Mouse (Mus musculus): Measurements from ENCODE around the gene Snhg11.
"Not testable (repeated sequence)": the region's sequence is repeated elsewhere in the genome, so short reads cannot be mapped to it uniquely, and the experiment has no call there.

Snhg11 gene

DNA sequence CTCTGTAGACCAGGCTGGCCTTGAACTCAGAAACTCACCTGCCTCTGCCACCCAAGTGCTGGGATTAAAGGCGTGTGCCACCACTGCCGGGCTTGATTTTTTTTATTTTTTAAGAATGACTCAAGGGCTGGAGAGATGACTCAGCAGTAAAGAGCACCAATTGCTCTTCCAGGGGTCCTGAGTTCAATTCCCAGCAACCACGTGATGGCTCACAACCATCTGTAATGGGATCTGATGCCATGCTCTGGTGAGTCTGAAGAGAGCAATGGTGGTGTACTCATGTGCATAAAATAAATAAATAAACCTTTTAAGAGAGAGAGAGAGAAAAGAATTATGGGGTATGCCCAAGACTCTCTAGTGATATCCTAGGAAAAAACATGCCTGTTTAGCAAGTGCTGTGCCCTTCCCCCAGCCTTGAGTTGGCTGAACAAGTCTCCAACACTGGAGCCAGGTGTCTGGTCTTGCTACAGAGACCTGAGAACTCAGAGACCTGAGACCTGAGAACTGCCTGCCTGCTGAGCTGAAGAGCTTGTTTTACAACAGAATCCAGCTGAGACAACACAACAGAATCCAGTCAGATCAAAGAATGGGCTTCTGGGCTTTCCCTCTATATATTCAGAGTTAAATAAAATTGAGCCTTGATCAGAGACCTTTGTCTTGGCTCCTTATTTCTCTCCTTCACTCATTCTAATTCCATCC, 5.8 kb upstream of the Snhg11 start:
- no peak for DNase-seq (ENCODE audit: low spot score)

DNA sequence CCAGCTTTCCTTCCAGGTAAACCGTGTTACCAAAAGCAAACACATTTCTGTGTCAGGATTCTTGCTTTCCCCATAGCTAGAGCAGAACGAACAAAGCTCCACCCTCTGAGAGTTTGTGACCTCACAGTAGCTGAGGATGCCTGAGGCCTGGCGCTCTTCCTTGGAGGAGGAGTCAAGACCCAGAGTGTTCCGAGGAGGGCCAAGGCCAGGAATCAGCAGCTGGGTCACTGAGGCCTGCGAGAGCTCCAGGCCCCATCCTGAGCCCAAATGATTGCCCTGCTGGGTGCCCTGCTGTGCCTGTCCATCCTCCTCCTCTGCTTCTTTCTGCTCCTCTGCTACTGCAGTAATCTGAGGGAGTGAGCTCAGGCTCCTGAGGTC, 5.3 kb upstream of the Snhg11 start:
- no peak for DNase-seq (ENCODE audit: low spot score)

DNA sequence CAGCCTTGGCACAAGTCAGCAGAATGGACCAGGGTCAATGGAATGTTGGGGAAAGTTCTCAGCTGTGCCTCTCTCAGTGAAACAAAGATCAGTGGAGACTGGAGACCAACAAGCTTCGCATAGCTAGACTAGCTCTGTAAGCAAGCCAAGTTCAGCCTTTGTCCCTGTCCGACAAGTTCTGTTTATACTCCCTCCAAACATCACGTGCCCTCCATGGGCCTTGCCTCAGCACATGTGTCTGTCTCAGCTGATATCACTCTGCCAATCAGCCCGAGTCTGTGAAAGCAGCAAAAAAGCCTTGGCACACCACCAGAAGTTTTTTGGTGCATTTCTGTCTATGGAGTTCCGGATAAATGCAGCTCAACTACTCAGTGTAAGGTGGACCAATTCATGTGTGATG, 2.4 kb upstream of the Snhg11 start:
- DNase-seq (ENCODE audit: low spot score), result no peak

DNA sequence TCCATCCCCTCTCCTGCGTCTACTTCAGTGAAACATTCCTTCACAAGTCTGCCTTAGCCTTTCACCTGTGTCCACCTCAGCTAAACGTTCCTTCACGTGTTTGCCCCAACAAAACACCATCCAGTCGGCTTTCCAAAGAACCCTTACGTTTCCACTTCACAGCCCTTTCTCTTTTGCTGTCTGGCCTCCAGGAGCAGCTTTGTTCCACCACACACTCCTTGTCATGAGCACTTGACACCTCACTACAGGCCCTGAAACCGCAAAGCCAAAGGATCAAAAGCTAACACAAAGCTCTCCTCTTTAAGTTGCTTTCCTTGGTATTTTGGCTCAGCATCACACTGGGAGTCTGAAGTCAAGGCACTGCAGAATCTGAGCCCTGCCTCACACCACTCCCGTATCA, 1.9 kb upstream of the Snhg11 start:
- no peak for DNase-seq (ENCODE audit: low spot score)

DNA sequence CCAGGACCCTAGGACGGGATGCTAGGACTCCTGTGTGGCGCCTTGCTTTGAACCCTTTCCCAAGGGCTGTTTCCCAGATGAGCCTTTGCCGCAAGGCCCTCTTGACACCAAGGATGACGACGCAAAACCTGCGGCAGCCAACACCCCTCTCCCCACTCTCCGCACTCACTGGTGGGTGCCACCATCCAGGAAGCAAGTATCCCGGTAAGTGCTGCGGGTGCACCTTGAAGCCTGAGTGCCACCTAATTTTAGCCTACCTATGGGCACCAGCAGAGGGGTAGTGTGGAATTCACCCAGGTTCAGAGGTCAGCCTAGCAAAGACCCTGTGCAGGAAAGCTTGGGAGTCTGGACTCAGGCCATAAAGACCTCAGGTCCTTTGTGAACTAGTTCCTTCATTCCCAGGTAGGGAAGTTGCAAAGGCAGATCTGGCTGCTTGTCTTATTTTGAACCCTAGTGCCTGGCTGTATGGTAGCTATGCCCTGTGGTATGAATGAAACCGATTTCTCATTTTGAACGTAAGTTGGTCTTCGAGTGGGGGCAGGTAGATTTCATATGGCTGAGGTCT, 767 bp downstream of the Snhg11 start:
- DNase-seq (ENCODE audit: low spot score), result no peak

DNA sequence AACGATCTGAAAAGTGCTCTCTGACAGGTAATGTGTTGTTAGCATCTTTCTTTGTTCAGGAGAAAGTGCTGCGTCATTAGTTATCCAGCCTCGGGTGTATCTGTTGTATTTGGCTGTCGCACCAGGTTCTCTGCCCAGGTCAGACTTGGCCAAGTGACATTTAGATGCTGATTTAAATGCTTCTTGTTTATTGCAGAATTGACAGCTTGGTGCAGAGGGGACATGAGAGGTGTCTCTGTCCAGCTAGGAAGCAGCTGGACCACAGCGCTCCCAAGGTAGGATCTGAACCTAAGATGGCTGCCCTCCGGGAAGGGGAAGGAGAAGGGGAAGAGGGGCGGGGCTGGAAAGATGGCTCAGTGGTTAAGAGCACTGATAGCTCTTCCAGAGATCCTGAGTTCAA, 1.4 kb downstream of the Snhg11 start:
- DNase-seq (ENCODE audit: low spot score), result no peak

DNA sequence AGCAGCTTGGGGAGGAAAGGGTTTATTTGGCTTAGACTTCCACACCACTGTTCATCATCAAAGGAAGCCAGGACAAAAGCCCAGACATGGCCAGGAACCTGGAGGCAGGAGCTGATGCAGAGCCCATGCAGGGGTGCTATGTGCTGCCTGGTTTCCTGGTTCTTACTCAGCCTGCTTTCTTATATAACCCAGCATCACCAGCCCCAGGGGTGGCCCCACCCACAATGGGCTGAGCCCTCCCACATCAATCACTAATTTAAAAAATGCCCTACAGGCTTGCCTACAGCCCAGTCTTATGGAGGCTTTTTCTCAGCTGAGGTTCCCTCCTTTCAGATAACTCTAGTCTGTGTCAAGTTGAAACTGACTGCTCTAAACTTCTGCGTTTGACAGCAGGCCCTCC, 2.4 kb downstream of the Snhg11 start:
- no peak for DNase-seq (ENCODE audit: low spot score)

DNA sequence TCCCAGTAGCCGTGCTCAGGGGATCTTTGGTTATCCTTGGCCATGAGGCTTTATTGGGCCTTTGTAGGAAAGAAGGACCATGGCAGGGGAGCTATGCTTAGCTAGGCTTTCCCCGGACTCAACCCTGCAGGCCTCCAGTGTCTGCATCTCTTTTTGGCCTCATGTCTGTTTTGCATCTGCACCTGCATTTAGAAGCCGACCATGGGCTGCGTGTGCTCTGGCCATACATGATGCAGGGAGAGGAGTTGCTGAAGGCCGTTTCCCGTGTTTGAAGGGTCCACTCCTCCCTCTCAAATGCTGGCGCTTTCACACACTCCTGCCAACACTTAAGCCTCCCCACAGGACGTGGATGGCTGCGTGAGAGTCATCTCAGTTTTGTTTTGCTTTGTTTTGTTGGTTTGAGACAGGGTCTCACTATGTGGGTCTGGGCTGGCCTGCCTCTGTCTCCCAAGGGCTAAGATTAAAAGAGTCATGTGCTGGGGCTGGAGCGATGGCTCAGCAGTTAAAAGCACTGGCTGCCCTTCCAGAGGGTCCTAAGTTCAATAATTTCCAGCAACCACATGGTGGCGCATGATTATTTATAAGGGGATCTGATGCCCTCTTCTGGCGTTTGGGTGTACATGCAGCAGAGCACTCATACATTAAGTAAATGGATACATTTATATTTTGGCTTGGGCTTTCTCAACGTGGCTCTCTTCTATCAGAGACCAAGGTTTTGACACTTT, 4.1 kb downstream of the Snhg11 start:
- no peak for DNase-seq (ENCODE audit: low spot score)

DNA sequence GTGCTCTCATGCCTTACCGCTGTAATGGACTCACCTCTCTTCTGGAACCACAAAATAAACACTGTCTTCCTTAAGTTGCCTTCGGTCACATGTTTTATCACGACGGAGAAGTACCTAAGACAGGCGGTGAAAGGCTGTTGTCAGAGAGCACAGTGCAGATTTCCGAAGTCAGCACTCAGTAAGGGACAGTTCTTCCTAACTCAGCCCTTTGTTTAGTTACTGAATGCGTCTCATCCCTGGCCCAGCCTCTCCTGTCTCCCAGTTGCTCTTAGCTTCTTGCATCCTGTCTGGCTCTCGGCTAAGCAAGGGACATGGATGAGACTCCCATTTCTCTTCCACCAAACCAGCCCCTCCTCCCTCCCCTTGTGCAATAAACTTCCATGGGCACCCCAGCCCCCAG, 10.6 kb downstream of the Snhg11 start:
- DNase-seq (ENCODE audit: low spot score), result no peak

DNA sequence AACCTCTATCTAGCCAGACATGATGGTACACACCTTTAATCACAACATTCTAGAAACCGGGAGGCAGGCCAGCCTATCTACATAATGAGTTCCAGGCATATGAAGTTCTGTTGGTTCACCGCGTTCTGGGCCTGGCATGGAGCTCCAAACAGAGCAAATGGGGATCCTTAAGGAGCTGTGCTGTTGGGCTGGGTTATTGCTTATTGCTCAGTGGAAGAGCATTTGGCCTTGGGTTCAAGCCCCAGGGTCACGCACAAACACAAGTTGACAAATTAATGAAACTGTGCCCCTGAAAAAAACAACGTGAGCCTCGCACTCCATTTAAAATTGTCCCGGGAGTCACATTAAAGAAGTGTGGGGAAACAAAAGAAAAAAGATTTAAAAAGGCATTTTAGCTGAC, 14.0 kb downstream of the Snhg11 start:
- DNase-seq (ENCODE audit: low spot score), result no peak

DNA sequence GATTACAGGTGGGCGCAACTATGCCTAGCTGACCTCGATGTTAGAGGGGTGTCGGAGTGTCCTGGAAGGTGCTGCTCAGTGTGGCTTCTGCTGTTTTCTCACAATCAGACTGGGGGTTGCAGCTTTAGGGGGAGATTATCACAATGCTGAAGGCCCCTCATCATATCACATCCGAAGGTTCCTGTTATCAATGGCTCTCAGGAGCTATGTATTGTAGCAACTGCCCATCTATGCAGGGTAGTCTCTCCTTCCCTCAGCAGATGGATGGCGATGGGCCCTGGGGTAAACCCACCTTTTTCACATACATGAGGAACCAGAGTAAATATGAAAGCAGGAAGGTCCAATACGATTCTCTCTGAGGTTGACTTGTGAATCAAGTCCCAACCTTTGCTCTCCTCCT, 20.9 kb downstream of the Snhg11 start:
- DNase-seq (ENCODE audit: low spot score), result no peak

DNA sequence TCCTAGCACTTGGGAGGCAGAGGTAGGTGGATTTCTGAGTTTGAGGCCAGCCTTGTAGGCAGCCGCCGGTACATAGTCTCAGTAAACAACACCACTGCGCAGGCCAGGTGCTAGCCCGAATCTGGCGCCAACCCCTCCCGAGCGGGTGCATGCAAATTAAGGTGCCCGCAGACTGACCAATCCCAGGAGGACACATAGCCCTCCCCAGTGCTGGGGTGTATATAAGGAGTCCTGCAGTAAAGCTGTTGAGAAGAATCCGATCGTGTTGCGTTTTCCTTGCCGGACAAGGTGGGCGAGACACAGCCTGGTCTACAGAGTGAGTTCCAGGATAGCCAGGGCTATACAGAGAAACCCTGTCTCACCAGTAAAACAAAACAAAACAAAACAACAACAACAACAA, 21.7 kb downstream of the Snhg11 start:
- DNase-seq (ENCODE audit: low spot score), result not testable (repeated sequence)

DNA sequence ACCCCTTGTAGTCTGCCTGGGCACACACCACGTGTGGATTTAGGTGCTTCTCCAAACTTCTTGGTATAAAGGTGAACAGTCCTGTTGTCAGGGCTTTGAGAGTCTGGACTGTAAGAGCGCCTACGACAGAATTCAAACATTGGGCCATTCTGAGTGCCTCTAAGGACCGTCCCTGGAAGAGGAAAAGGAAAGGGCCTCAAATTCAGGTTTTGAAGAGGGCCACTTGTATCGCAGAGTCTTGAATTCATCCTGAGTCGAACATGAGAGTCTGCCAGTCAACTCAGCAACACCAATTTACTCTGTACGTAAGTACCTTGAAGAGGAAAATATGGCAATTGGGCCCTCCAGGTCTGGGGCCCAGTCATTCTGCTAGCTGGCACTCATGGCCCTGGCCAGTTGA, 27.5 kb downstream of the Snhg11 start:
- DNase-seq (ENCODE audit: low spot score), result no peak

DNA sequence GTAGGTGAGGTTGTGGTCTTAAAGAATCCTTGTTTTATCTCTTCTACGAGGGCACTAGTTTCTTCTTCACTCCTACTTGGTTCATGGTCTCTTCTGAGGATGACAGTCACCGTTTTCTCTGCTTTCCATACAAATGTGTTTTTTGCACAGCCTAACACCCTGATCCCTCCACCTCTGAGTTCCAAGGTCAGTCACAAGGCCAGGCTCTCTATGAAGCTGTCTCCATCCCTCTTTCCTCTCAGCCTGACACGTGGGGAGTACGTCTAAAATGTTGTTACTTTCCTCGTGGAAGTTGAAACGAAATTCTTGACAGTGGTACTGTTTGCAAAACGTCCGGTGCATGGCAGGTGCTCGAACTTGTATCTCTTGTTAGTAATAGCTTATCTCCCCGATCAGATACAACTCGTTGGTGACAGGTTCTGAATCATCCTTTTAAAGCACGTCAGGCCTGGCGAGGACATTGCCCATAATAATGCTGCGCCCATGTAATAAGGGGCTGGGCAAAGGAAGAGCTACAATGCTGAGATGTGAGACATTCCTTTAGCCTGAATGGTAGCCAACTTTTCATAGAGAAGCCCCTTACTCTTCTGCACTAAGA, 33.7 kb downstream of the Snhg11 start:
- no peak for DNase-seq (ENCODE audit: low spot score)

DNA sequence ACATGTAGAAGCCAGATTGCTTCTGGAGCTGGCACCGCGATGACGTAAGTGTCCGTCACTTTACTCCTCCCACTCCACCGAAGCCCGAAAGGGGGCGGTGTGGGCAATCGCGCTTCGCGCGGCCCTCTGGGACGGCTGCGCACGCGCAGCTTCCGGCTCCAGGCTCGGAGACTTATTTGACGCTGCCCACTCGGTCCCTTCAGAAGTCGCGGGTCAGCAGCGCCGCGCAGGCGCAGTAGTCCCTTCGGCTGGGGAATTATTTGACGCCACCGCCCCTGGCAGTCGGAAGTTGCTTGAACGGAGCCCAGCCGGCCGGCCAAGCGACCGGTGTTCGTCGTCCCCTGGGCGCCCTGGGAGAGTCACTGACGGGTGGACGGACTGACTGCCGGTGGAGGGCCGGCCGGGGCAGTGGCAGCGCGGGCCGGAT, 34.2 kb downstream of the Snhg11 start, which contains the start of gene Ralgapb:
Ralgapb (plus strand) TSS at position 254 of the 427 bp plus-strand sequence.
- peak; percentile 98 for DNase-seq (ENCODE audit: low spot score)

DNA sequence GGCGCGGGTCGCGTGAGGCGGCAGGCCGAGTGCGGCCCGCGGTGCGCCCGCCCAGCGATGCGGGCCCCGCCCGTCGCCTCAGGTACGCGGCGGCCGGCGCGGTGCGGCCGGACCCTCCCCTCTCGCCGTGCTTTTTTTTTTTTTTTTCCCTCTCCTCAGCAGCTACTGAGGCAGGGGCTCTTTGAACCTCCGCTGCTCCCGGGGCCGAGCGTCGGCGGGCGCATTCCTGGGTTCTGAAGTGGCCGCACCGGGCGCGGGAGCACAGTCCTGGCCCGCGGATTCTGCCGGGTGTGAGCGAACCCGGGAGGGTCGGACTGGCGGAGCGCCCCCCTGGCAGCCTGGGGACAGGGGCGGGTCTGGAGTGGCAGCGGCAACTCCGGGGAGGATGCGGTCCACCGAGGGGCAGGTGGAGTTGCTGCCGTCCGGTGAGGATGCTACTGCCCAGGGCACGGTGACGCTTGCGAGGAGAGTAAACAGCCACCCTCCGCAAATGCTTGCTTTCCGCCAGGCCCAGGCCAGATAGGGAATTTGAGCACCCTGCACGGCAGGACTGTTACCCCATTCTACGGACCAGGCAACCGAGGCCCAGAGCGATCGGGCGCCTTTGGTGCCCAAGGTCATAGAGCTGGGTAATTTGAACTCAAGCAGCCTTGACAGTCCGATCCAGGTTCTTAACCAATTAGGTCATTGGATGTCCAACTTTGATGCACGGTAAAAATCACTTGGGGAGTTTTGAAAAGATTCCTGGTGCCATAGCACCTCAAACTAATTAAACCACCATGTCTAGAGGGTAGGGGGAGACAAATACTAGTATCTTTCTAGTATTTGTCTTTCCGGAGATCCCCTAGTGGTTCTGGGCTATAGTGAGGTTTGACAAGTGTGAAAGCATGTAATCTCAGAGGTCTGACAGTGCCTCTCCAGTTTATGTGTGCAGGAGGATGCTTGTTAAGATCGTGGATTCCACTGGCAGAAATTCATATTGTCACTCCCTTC, 34.9 kb downstream of the Snhg11 start:
- DNase-seq (ENCODE audit: low spot score), result peak; percentile 70

DNA sequence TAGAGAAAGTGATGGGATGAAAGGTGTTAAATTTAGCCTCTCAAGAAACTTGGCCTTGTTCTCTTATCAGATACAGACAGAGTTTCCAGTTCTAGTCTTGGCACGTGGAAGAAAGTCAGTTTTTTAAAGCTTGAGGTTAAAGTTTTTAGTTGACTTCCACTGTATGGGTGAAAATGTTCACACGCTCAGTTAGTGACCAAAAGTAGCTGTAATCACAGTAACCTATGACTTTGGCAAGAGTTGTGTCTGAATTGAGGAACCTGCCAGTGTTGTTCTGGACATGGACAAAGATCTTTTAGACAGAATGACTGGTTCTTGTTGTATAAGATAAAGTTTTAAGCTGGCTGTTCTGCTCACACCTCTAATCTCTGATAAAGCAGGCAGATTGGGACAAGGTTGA, 37.8 kb downstream of the Snhg11 start:
- no peak for DNase-seq (ENCODE audit: low spot score)

DNA sequence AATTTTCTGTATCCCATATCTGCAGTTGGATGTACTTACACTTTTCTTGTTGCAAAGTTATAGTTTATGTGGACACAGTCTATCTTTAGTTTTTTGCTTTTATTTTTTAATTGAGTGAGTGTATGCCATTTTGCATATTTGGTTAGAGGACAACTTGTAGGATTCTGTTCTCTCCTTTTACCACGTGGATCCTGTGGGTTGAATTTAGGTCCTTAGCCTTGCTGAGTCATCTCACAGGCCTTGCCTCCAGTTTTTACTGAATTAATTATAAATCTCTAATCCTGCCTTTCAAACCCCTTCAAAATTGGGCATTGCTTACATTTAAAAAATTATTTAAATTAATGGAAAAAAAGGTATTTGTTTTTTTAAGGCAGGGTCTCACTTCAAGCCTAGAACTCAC, 40.4 kb downstream of the Snhg11 start:
- DNase-seq (ENCODE audit: low spot score), result no peak

DNA sequence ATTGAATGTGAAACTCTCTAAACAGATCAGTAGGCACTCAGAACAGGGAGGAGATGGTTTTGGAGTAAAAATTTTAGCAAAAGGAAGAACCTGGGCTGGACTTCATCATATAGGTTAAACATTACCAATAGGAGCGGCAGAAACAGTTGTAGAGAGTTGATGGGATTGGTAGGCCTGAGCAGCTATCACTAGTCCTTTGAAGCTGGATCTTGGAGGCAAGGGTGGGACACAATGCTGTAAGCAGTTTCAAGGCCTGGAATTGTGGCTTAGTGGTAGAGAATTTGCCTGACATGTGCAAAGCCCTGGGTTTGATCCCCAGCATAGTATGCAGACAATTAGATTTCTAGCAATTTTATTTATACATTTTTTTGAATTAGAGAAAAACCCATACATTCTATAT, 43.2 kb downstream of the Snhg11 start:
- DNase-seq (ENCODE audit: low spot score), result no peak
